Mouse (Mus musculus) heart, embryonic 14.5 days (tissue): ENCODE results near the gene Gcc2. TPM values are rescaled to one million over a fixed set of nuclear protein-coding genes. Genes with fewer than 3 reads are reported as not detected.
"Not testable (repeated sequence)": the region's sequence is repeated elsewhere in the genome, so short reads cannot be mapped to it uniquely, and the experiment has no call there.

Experiments used
- ATAC-seq: fragments of 200-750 bp; cut with Nextera tagmentation; 2 replicates; pipeline ENCODE4 v1.8.0; 2017; ENCODE audit warnings: low read depth, moderate TSS enrichment; ENCODE audit not compliant: insufficient number of reproducible peaks, insufficient read depth, low FRiP score
- H3K27ac ChIP-seq, 2 experiments: fragments of 200-500 bp in 1 of 2; fragments of 300-500 bp in 1 of 2; sonication (generic) in 1 of 2; replicated peaks in 1 of 2; 2 replicates each; pipeline ENCODE4 v1.5.1; 2012 to 2014; ENCODE audit warnings: low read depth in 2 of 2, low read length in 2 of 2, control low read depth in 1 of 2, mild to moderate bottlenecking in 1 of 2, mixed read lengths in 1 of 2; ENCODE audit not compliant: control insufficient read depth in 1 of 2, insufficient read depth in 1 of 2
- H3K27me3 ChIP-seq: fragments of 300-500 bp; sonication (generic); 2 replicates; pipeline ENCODE4 v1.6.1; 2014; ENCODE audit warnings: mild to moderate bottlenecking, low read length, control low read depth; ENCODE audit not compliant: control insufficient read depth, insufficient read depth
- H3K36me3 ChIP-seq: fragments of 300-500 bp; sonication (generic); 2 replicates; pipeline ENCODE4 v1.6.1; 2014; ENCODE audit warnings: mild to moderate bottlenecking, control low read depth, low read length, mixed read lengths; ENCODE audit not compliant: control insufficient read depth, insufficient read depth
- H3K4me1 ChIP-seq, 2 experiments: fragments of 200-500 bp in 1 of 2; fragments of 300-500 bp in 1 of 2; sonication (generic) in 1 of 2; 2 replicates each; pipeline ENCODE4 v1.6.1; 2012 to 2014; ENCODE audit warnings: low read length in 2 of 2, control low read depth in 1 of 2, mixed read lengths in 1 of 2; ENCODE audit not compliant: control insufficient read depth in 2 of 2, insufficient read depth in 2 of 2
- H3K4me2 ChIP-seq: fragments of 300-500 bp; sonication (generic); 2 replicates; pipeline ENCODE4 v1.6.1; 2014; ENCODE audit warnings: mild to moderate bottlenecking, low read length
- H3K4me3 ChIP-seq, 2 experiments: fragments of 200-500 bp in 1 of 2; fragments of 300-500 bp in 1 of 2; sonication (generic) in 1 of 2; 2 replicates each; pipeline ENCODE4 v1.5.1; 2012 to 2014; ENCODE audit warnings: low read length in 2 of 2, mild to moderate bottlenecking in 2 of 2, control low read depth in 1 of 2, low read depth in 1 of 2, moderate library complexity in 1 of 2; ENCODE audit not compliant: control insufficient read depth in 1 of 2, insufficient read depth in 1 of 2
- H3K9ac ChIP-seq: fragments of 300-500 bp; sonication (generic); 2 replicates; pipeline ENCODE4 v1.6.1; 2014; ENCODE audit warnings: mild to moderate bottlenecking, low read length
- H3K9me3 ChIP-seq: fragments of 300-500 bp; sonication (generic); 2 replicates; pipeline ENCODE4 v1.6.1; 2016; ENCODE audit warnings: low read length, control low read depth; ENCODE audit not compliant: control insufficient read depth
- WGBS: fragments of 180-500 bp; shearing (Covaris S2); extraction: QIAGEN DNeasy Blood & Tissue Kit; methylation state at CpG from one replicate; pipeline ENCODE4 v1.1.7; 2014; 5-methylcytosine and 5-hydroxymethylcytosine counted together
- polyA plus RNA-seq: library from polyadenylated mRNA; unstranded; fragments of >200 nt; fragmentation: Nextera tagmentation; extraction: Ambion mirVana; gene quantifications from 2 replicates; pipeline ENCODE4 v1.2.1, GENCODE M21; 2014

Gene Gcc2
- polyA plus RNA-seq, 1 experiment from 2014 or later, result 39.3 TPM

DNA sequence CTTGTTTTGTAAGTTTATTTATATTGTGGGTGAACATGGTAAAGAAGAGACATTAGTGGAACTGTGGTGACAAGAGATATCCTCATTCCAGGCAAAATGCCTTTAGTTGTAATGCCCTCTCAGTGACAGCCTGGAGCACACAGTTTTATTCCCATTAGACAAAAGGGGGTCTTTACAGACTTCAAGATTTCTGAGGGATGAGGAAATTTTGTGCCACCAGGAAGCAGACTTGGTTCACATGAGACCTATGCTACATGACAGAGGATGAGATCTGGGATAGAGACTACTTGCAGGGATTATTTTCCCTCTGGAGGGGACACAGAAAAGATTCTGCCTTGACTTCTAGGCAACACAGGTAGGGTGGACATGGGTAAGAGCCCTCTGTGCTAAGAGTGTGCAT, 40.8 kb upstream of the Gcc2 start:
- no peak overlapping the region for H3K9ac ChIP-seq
- no peak overlapping the region for H3K27ac ChIP-seq

GRCm38 (mm10) chr10:58214934-58215333, 40.4 kb upstream of the Gcc2 start:
- H3K4me2 ChIP-seq, result no peak overlapping the region
- 76% methylated on average over 5 of the region's 5 CpGs for WGBS
- no peak overlapping the region for H3K4me3 ChIP-seq
- peaks cover 4% of the 10 kb centered on the region; the same call in 1 of the 2 replicates for H3K9me3 ChIP-seq
- no peaks in the 10 kb centered on the region for H3K4me1 ChIP-seq
- no peaks in the 10 kb centered on the region for H3K27me3 ChIP-seq
- H3K9ac ChIP-seq, result no peak overlapping the region
- ATAC-seq, result no peak
- H3K36me3 ChIP-seq, result no peaks in the 10 kb centered on the region
- no peak overlapping the region for H3K27ac ChIP-seq

More for the DNA sequence above, 40.8 kb upstream of the Gcc2 start:
- no peak for ATAC-seq
- Histone ChIP-seq H3K4me3 (no peak overlapping the region), H3K36me3 (no peaks in the 10 kb centered on the region), H3K27me3 (no peaks in the 10 kb centered on the region), H3K9me3 (peaks cover 4% of the 10 kb centered on the region; the same call in 1 of the 2 replicates), H3K4me1 (no peaks in the 10 kb centered on the region), H3K4me2 (no peak overlapping the region)

DNA sequence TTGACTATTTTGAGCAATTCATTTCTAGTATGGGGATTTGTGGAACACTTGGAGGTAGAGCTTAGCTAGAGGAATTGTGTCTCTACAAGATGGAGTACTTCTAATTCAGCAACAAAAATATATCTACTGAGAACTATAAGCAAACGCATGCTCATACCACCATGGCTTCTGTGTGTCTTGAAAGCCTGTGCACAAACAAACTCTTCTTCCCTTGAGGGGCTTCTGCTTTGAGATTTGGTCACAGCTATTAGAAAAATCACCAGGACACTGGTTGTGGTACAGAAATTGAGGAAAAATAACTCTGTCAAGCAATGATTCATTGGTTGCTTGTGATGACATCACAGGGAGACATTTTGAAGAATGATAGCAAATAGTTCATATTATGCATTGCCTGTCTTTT, 39.9 kb upstream of the Gcc2 start:
- Histone ChIP-seq H3K27ac (no peak overlapping the region), H3K36me3 (no peaks in the 10 kb centered on the region), H3K4me2 (no peak overlapping the region), H3K27me3 (no peaks in the 10 kb centered on the region), H3K9me3 (peaks cover 4% of the 10 kb centered on the region; the same call in 1 of the 2 replicates), H3K4me3 (no peak overlapping the region), H3K4me1 (no peaks in the 10 kb centered on the region), H3K9ac (no peak overlapping the region)
- WGBS, result 66% methylated on average over 1 of the region's 1 CpGs
- no peak for ATAC-seq

DNA sequence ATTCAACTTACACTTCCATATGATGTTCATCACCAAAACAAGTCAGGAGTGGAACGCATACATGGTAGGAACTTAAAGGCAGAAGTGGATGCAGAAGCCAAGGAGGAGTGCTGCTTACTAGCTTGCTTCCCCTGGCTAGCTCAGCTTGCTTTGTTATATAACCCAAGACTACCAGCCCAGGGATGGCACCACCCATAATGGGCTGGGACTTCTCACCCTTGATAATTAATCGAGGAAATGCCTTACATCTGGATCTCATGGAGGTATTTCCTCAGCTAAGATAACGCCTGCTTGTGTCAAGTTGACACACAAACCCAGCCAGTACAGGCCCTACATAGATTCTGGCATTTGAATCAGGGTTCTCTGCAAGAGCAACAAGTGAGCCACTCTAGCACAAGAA, 37.9 kb upstream of the Gcc2 start:
- Histone ChIP-seq H3K4me1 (no peaks in the 10 kb centered on the region), H3K4me3 (no peak overlapping the region), H3K27me3 (no peaks in the 10 kb centered on the region), H3K27ac (no peak overlapping the region), H3K36me3 (no peaks in the 10 kb centered on the region), H3K9ac (no peak overlapping the region), H3K9me3 (peaks cover 8% of the 10 kb centered on the region; the same call in 1 of the 2 replicates), H3K4me2 (no peak overlapping the region)
- ATAC-seq, result no peak
- 66% methylated on average over 3 of the region's 3 CpGs for WGBS

- Histone ChIP-seq H3K4me1 (no peaks in the 10 kb centered on the region), H3K27me3 (no peaks in the 10 kb centered on the region), H3K36me3 (no peaks in the 10 kb centered on the region), H3K9ac (no peak overlapping the region), H3K4me2 (no peak overlapping the region), H3K27ac (no peak overlapping the region), H3K4me3 (no peak overlapping the region), H3K9me3 (peaks cover 4% of the 10 kb centered on the region; the same call in 1 of the 2 replicates)
- no peak for ATAC-seq
- 73% methylated on average over 6 of the region's 6 CpGs for WGBS
Measured at GRCm38 (mm10) chr10:58220726-58221125, 34.6 kb upstream of the Gcc2 start.

GRCm38 (mm10) chr10:58221571-58221970, 33.7 kb upstream of the Gcc2 start:
- not testable (repeated sequence) for ATAC-seq

GRCm38 (mm10) chr10:58223161-58223560, 32.1 kb upstream of the Gcc2 start:
- H3K4me2 ChIP-seq, H3K27ac ChIP-seq, H3K4me1 ChIP-seq, H3K9ac ChIP-seq, ATAC-seq, H3K27me3 ChIP-seq, H3K36me3 ChIP-seq, H3K4me3 ChIP-seq, H3K9me3 ChIP-seq: not testable (repeated sequence)
- WGBS, result 89% methylated on average over 3 of the region's 6 CpGs

More at GRCm38 (mm10) chr10:58221571-58221970, 33.7 kb upstream of the Gcc2 start:
- H3K4me2 ChIP-seq, H3K4me1 ChIP-seq, H3K36me3 ChIP-seq, H3K9me3 ChIP-seq, H3K27ac ChIP-seq, H3K4me3 ChIP-seq, H3K9ac ChIP-seq, H3K27me3 ChIP-seq: not testable (repeated sequence)
- 98% methylated on average over 2 of the region's 2 CpGs for WGBS

- H3K36me3 ChIP-seq, H3K9ac ChIP-seq, H3K4me1 ChIP-seq, ATAC-seq, H3K27me3 ChIP-seq, H3K4me2 ChIP-seq, H3K27ac ChIP-seq, H3K4me3 ChIP-seq, H3K9me3 ChIP-seq: not testable (repeated sequence)
- 78% methylated on average over 31 of the region's 31 CpGs for WGBS
Measured at GRCm38 (mm10) chr10:58223972-58224805, 31.1 kb upstream of the Gcc2 start.
